Mouse (Mus musculus): ENCODE results near the gene Elmo2. TPM values are rescaled to one million over a fixed set of nuclear protein-coding genes. Genes with fewer than 3 reads are reported as not detected.
A peak's percentile ranks its signal among the peaks of the same experiment; 100 is the strongest.

The Elmo2 gene
- polyA plus RNA-seq, 1 experiment from 2014 or later, result 91.6 TPM

GRCm38 (mm10) chr2:165321981-165322735 lies 4.1 kb downstream of the Elmo2 start:
- Histone ChIP-seq H3K27ac (peak overlapping the region; percentile 60; the same call in 1 of the 2 replicates), H3K4me3 (no peak overlapping the region), H3K4me2 (no peak overlapping the region), H3K9ac (no peak overlapping the region), H3K27me3 (no peaks in the 10 kb centered on the region), H3K36me3 (no peaks in the 10 kb centered on the region), H3K4me1 (replicated peaks) (peaks cover 84% of the 10 kb centered on the region), H3K9me3 (no peaks in the 10 kb centered on the region)
- no peak for ATAC-seq (ENCODE audit: low FRiP score)
- 88% methylated on average over 22 of the region's 22 CpGs for WGBS

- WGBS, result 41% methylated on average over 8 of the region's 8 CpGs
- H3K4me2 ChIP-seq, result peak overlapping the region; percentile 15; the same call in 1 of the 2 replicates
- peaks cover 86% of the 10 kb centered on the region for H3K4me1 ChIP-seq (replicated peaks)
- H3K36me3 ChIP-seq, result no peaks in the 10 kb centered on the region
- no peak for ATAC-seq (ENCODE audit: low FRiP score)
- no peaks in the 10 kb centered on the region for H3K27me3 ChIP-seq
- no peak overlapping the region for H3K4me3 ChIP-seq
- peak overlapping the region; percentile 60; the same call in 1 of the 2 replicates for H3K27ac ChIP-seq
- peak overlapping the region; percentile 39 for H3K9ac ChIP-seq
- no peaks in the 10 kb centered on the region for H3K9me3 ChIP-seq
These were observed 4.8 kb downstream of the Elmo2 start for GRCm38 (mm10) chr2:165321381-165321888.

DNA sequence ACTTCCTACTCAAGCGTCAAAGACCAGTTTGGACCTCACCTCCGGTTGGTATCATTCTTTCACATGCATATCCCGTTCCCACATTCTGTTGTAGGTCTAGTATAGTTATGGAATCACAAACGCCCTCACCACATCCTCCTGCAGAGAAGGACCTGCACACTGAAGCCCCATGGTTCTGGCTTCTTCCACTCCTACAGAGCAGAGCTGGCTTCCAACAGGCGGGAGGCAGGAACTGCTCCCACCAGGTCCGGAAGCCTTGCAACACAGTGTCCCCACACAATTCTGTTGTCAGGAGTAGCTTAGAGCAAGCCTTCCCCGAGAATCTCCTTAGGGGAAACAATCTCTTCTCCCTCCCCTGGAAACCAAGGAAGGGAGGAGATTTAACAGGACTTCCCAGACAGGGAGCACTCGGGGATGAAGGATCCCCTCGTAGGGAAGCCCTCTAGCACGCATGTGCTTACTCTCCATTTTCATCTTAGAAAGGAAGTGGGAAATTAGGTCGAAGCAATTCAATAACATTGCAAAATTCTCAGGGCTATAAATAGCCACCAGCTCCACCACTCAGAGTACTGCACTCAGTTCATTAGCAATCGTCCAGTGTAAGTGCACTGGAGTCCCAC lies 5.6 kb downstream of the Elmo2 start:
- Histone ChIP-seq H3K27me3 (no peaks in the 10 kb centered on the region), H3K4me2 (peak overlapping the region; percentile 15; the same call in 1 of the 2 replicates), H3K4me3 (no peak overlapping the region), H3K9me3 (no peaks in the 10 kb centered on the region), H3K9ac (peak overlapping the region; percentile 39), H3K27ac (peak overlapping the region; percentile 60; the same call in 1 of the 2 replicates), H3K4me1 (replicated peaks) (peaks cover 93% of the 10 kb centered on the region), H3K36me3 (peaks cover 2% of the 10 kb centered on the region)
- no peak for ATAC-seq (ENCODE audit: low FRiP score)
- 70% methylated on average over 12 of the region's 12 CpGs for WGBS

- Histone ChIP-seq H3K4me1 (replicated peaks) (peaks cover 88% of the 10 kb centered on the region), H3K4me2 (no peak overlapping the region), H3K36me3 (peaks cover 13% of the 10 kb centered on the region), H3K9me3 (no peaks in the 10 kb centered on the region), H3K4me3 (no peak overlapping the region), H3K27me3 (0 out of 2 replicates have a peak, but pooled peaks cover 4% of the 10 kb centered on the region), H3K9ac (no peak overlapping the region), H3K27ac (0 out of 2 replicates have a peak overlapping the region, but pooled peaks have one; percentile 4)
- 73% methylated on average over 4 of the region's 4 CpGs for WGBS
- ATAC-seq (ENCODE audit: low FRiP score), result no peak
These were observed 6.8 kb downstream of the Elmo2 start for GRCm38 (mm10) chr2:165319503-165319902.

- Histone ChIP-seq H3K4me3 (no peak overlapping the region), H3K9me3 (no peaks in the 10 kb centered on the region), H3K27ac (0 out of 2 replicates have a peak overlapping the region, but pooled peaks have one; percentile 4), H3K27me3 (0 out of 2 replicates have a peak, but pooled peaks cover 6% of the 10 kb centered on the region), H3K4me1 (replicated peaks) (peaks cover 87% of the 10 kb centered on the region), H3K4me2 (no peak overlapping the region), H3K36me3 (peaks cover 19% of the 10 kb centered on the region), H3K9ac (no peak overlapping the region)
- no peak for ATAC-seq (ENCODE audit: low FRiP score)
- WGBS, result 80% methylated on average over 7 of the region's 7 CpGs
These were observed 7.3 kb downstream of the Elmo2 start for GRCm38 (mm10) chr2:165318941-165319340.

DNA sequence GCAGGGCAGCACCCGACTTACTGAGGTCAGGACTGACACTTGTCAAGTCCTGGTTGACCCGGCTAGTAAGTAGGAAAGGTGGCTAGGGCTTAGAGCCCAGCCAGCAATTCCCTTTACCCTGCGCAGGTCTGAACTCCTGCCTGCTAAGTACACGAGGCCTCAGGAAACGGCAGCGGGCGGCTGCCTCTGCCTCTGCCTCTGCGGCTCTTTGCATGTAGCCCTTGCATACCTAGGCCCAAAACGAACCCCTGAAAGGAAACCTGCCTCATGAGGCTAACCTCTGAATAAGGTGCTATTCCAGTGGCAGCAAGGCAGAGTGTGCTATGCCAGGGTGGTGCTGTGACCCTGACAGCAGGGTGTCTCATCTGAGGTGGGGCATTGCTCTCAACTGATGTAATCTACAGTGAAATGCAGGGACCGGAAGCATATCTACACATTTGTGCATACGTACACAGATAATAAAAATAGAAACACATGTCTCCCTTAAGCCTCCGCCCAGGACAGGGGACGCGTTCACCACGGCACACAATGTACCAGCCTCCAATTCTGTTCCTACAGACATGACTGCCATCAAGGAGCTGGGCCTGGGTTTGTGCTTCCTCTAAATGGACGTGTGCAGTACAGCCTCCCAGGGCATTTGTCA lies 8.5 kb downstream of the Elmo2 start:
- Histone ChIP-seq H3K27ac (peak overlapping the region; percentile 97), H3K4me1 (replicated peaks) (peaks cover 78% of the 10 kb centered on the region), H3K27me3 (0 out of 2 replicates have a peak, but pooled peaks cover 6% of the 10 kb centered on the region), H3K36me3 (peaks cover 31% of the 10 kb centered on the region), H3K4me2 (peak overlapping the region; percentile 36), H3K9me3 (no peaks in the 10 kb centered on the region), H3K9ac (peak overlapping the region; percentile 66), H3K4me3 (no peak overlapping the region)
- 52% methylated on average over 16 of the region's 16 CpGs for WGBS
- ATAC-seq (ENCODE audit: low FRiP score), result peak; percentile 2; the same call in 1 of the 2 replicates

GRCm38 (mm10) chr2:165316837-165317473 lies 9.3 kb downstream of the Elmo2 start:
- peak; percentile 93 for ATAC-seq (ENCODE audit: low FRiP score)
- peak overlapping the region; percentile 36 for H3K4me2 ChIP-seq
- WGBS, result 6% methylated on average over 9 of the region's 9 CpGs

DNA sequence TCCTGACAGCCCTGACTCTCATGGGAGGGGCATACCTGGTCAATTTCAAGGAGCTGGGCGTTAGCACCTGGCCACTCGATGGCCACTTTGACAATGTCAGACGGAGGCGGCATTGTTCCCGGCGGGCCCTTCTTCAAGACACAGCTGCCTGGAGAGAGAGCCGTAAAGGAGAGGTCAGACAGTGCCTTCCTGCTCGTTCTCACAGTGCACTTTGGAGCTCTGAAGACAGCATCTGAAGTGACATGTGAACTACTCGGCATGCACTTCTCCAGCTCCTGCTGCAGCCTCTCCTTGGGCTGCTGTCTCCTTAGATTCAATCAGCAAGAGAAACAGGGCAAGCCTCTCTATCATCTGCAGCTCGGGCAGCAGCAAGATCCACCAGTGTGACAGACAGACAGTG lies 10.1 kb downstream of the Elmo2 start:
- peak overlapping the region; percentile 97 for H3K27ac ChIP-seq
- WGBS, result 31% methylated on average over 10 of the region's 10 CpGs
- H3K27me3 ChIP-seq, result 0 out of 2 replicates have a peak, but pooled peaks cover 6% of the 10 kb centered on the region
- peak overlapping the region; percentile 66 for H3K9ac ChIP-seq
- peaks cover 78% of the 10 kb centered on the region for H3K4me1 ChIP-seq (replicated peaks)
- ATAC-seq (ENCODE audit: low FRiP score), result no peak
- H3K4me3 ChIP-seq, result no peak overlapping the region
- peak overlapping the region; percentile 36 for H3K4me2 ChIP-seq
- no peaks in the 10 kb centered on the region for H3K9me3 ChIP-seq
- H3K36me3 ChIP-seq, result peaks cover 44% of the 10 kb centered on the region

More at GRCm38 (mm10) chr2:165316837-165317473, 9.3 kb downstream of the Elmo2 start:
- Histone ChIP-seq H3K36me3 (peaks cover 38% of the 10 kb centered on the region), H3K4me3 (no peak overlapping the region), H3K9ac (peak overlapping the region; percentile 66), H3K27me3 (0 out of 2 replicates have a peak, but pooled peaks cover 6% of the 10 kb centered on the region), H3K27ac (peak overlapping the region; percentile 97), H3K9me3 (no peaks in the 10 kb centered on the region), H3K4me1 (replicated peaks) (peaks cover 78% of the 10 kb centered on the region)

DNA sequence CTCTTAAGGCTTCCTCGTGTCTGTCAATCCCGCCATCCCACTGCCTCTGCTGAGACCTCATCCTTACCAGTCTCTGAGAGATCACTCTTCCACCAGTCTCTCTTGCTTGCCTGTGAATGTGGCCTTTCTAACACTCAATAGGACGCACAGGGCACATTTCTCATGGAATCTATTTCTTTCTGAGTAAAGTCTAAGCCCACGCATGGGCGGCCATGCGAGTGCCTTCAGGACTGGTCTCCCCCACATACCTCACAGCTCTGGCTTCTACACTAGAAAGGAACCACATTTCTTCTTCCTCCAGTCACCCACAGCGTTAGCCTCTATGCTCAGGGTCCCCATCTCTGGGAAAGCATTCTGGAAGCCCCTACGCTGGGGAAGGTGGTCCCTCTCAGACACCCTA lies 12.1 kb downstream of the Elmo2 start:
- peaks cover 51% of the 10 kb centered on the region for H3K36me3 ChIP-seq
- no peak overlapping the region for H3K9ac ChIP-seq
- no peak for ATAC-seq (ENCODE audit: low FRiP score)
- 90% methylated on average over 8 of the region's 8 CpGs for WGBS
- H3K27me3 ChIP-seq, result 0 out of 2 replicates have a peak, but pooled peaks cover 6% of the 10 kb centered on the region
- H3K4me1 ChIP-seq (replicated peaks), result peaks cover 85% of the 10 kb centered on the region
- no peak overlapping the region for H3K27ac ChIP-seq
- H3K9me3 ChIP-seq, result no peaks in the 10 kb centered on the region
- H3K4me3 ChIP-seq, result no peak overlapping the region
- no peak overlapping the region for H3K4me2 ChIP-seq

- peaks cover 69% of the 10 kb centered on the region for H3K36me3 ChIP-seq
- WGBS, result 74% methylated on average over 7 of the region's 7 CpGs
These were observed 13.9 kb downstream of the Elmo2 start for GRCm38 (mm10) chr2:165312381-165312780.

DNA sequence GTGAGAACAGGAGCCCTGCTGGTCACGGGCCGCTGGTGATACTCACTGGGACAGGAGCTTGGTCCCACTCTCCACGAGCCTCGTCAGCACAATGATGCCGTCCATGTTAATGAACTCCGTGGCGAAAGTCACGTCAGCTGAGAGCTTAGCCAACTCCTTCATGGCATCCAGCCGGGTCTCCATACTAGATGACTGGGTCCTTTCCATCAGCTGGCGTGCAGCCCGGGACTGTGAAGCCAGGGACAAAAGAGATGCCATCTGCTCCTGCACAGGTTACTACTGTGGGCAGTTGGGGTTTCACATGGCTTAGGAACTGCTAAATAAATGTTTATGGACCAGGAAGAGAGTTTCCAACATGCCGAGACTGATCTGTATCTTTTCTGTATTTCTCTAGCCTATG lies 14.7 kb downstream of the Elmo2 start:
- peak overlapping the region; percentile 49 for H3K9ac ChIP-seq
- H3K4me2 ChIP-seq, result no peak overlapping the region
- no peaks in the 10 kb centered on the region for H3K9me3 ChIP-seq
- peak; percentile 33; the same call in 1 of the 2 replicates for ATAC-seq (ENCODE audit: low FRiP score)
- 54% methylated on average over 12 of the region's 12 CpGs for WGBS
- peak overlapping the region; percentile 70 for H3K27ac ChIP-seq
- H3K4me3 ChIP-seq, result no peak overlapping the region
- H3K4me1 ChIP-seq (replicated peaks), result peaks cover 64% of the 10 kb centered on the region
- H3K36me3 ChIP-seq, result peaks cover 77% of the 10 kb centered on the region
- 0 out of 2 replicates have a peak, but pooled peaks cover 6% of the 10 kb centered on the region for H3K27me3 ChIP-seq

More at GRCm38 (mm10) chr2:165312381-165312780, 13.9 kb downstream of the Elmo2 start:
- no peak overlapping the region for H3K4me3 ChIP-seq
- H3K4me1 ChIP-seq (replicated peaks), result peaks cover 72% of the 10 kb centered on the region
- H3K27me3 ChIP-seq, result 0 out of 2 replicates have a peak, but pooled peaks cover 6% of the 10 kb centered on the region
- no peak overlapping the region for H3K9ac ChIP-seq
- ATAC-seq (ENCODE audit: low FRiP score), result no peak
- H3K27ac ChIP-seq, result peak overlapping the region; percentile 70; the same call in 1 of the 2 replicates
- H3K9me3 ChIP-seq, result no peaks in the 10 kb centered on the region
- no peak overlapping the region for H3K4me2 ChIP-seq

Measured in hindbrain, embryonic 13.5 days (tissue).